Mouse (Mus musculus) myocyte (in vitro differentiated cells): ENCODE results near the gene Ubald2. TPM values are rescaled to one million over a fixed set of nuclear protein-coding genes. Genes with fewer than 3 reads are reported as not detected.

ENCODE experiments used
- H3K27me3 ChIP-seq: one replicate; pipeline ENCODE4 v1.6.1; 2011; ENCODE audit not compliant: control insufficient read depth, insufficient read depth, insufficient read length
- H3K36me3 ChIP-seq: one replicate; pipeline ENCODE4 v1.6.1; 2011; ENCODE audit not compliant: control insufficient read depth, insufficient read depth
- H3K4me2 ChIP-seq: one replicate; pipeline ENCODE4 v1.6.1; 2011; ENCODE audit warnings: low read depth, control low read depth
- H3K4me3 ChIP-seq: one replicate; pipeline ENCODE4 v1.5.1; 2011; ENCODE audit warnings: mild to moderate bottlenecking, control low read depth, moderate library complexity
- H3K79me2 ChIP-seq: one replicate; pipeline ENCODE4 v1.6.1; 2011; ENCODE audit not compliant: control insufficient read depth, insufficient read depth
- H3ac ChIP-seq: one replicate; pipeline ENCODE4 v1.6.1; 2011; ENCODE audit not compliant: control insufficient read depth, insufficient read length
- CEBPB ChIP-seq: IDR thresholded peaks from 2 replicates; pipeline ENCODE4 v1.6.1; 2011; ENCODE audit warnings: mild to moderate bottlenecking, moderate library complexity; ENCODE audit not compliant: poor library complexity, insufficient read depth, severe bottlenecking
- E2F4 ChIP-seq: IDR thresholded peaks from one replicate; pipeline ENCODE4 v1.6.1; 2011; ENCODE audit warnings: mild to moderate bottlenecking, control low read depth, moderate library complexity; ENCODE audit not compliant: insufficient read depth
- MAX ChIP-seq: IDR thresholded peaks from one replicate; pipeline ENCODE4 v1.6.1; 2011; ENCODE audit warnings: low read depth, mild to moderate bottlenecking, control low read depth
- MYOD1 ChIP-seq, 3 experiments: IDR thresholded peaks; one replicate each; pipeline ENCODE4 v1.6.1; 2011; ENCODE audit warnings: control low read depth in 2 of 3, low read depth in 2 of 3, mild to moderate bottlenecking in 2 of 3, moderate library complexity in 1 of 3; ENCODE audit not compliant: insufficient read length in 2 of 3, control insufficient read depth in 1 of 3
- MYOG ChIP-seq, 3 experiments: IDR thresholded peaks; one replicate each; pipeline ENCODE4 v1.6.1; 2011; ENCODE audit warnings: control low read depth in 2 of 3, low read depth in 2 of 3, mild to moderate bottlenecking in 2 of 3; ENCODE audit not compliant: insufficient read length in 2 of 3, control insufficient read depth in 1 of 3, insufficient read depth in 1 of 3
- POLR2A ChIP-seq: IDR thresholded peaks from one replicate; pipeline ENCODE4 v1.6.1; 2011; ENCODE audit warnings: low read depth, mild to moderate bottlenecking, control low read depth, moderate library complexity; ENCODE audit not compliant: insufficient read length
- POLR2AphosphoS2 ChIP-seq: IDR thresholded peaks from one replicate; pipeline ENCODE4 v1.6.1; 2011; ENCODE audit warnings: low read depth, control low read depth; ENCODE audit not compliant: insufficient read length
- REST ChIP-seq: IDR thresholded peaks from one replicate; pipeline ENCODE4 v1.6.1; 2011; ENCODE audit warnings: mild to moderate bottlenecking, control low read depth, moderate library complexity; ENCODE audit not compliant: insufficient read depth, insufficient read length
- SRF ChIP-seq: IDR thresholded peaks from one replicate; pipeline ENCODE4 v1.6.1; 2011; ENCODE audit warnings: low read depth; ENCODE audit not compliant: control insufficient read depth, insufficient read length
- TCF12 ChIP-seq: IDR thresholded peaks from one replicate; pipeline ENCODE4 v1.6.1; 2011; ENCODE audit warnings: mild to moderate bottlenecking, control low read depth; ENCODE audit not compliant: poor library complexity, insufficient read depth, severe bottlenecking
- TCF3 ChIP-seq: IDR thresholded peaks from one replicate; pipeline ENCODE4 v1.6.1; 2011; ENCODE audit warnings: low read depth, control low read depth; ENCODE audit not compliant: insufficient read length
- USF1 ChIP-seq: IDR thresholded peaks from one replicate; pipeline ENCODE4 v1.6.1; 2011; ENCODE audit warnings: low read depth, mild to moderate bottlenecking, control low read depth, moderate library complexity
- polyA plus RNA-seq: library from polyadenylated mRNA; unstranded; fragments of >200 nt; fragmentation: generic; extraction: Trizol; gene quantifications from one replicate; pipeline ENCODE4 v1.2.1, GENCODE M21; 2012; ENCODE audit warnings: missing spikeins

The Ubald2 gene
- polyA plus RNA-seq, 1 experiment = 120 TPM

GRCm38 (mm10) chr11:116478978-116479377 lies 45.1 kb downstream of the Ubald2 start:
- Histone ChIP-seq H3K79me2 (no peaks in the 10 kb centered on the region), H3ac (no peak overlapping the region), H3K27me3 (no peaks in the 10 kb centered on the region), H3K36me3 (peaks cover 53% of the 10 kb centered on the region), H3K4me3 (no peak overlapping the region), H3K4me2 (no peak overlapping the region)
- TF ChIP-seq REST (no peak), E2F4 (no peak), MYOG (IDR thresholded peaks at IDR 0.05; ENCODE audit: control insufficient read depth in 1 of 3, insufficient read depth in 1 of 3, insufficient read length in 2 of 3, low read depth in 2 of 3) (no peak), MAX (no peak)

DNA sequence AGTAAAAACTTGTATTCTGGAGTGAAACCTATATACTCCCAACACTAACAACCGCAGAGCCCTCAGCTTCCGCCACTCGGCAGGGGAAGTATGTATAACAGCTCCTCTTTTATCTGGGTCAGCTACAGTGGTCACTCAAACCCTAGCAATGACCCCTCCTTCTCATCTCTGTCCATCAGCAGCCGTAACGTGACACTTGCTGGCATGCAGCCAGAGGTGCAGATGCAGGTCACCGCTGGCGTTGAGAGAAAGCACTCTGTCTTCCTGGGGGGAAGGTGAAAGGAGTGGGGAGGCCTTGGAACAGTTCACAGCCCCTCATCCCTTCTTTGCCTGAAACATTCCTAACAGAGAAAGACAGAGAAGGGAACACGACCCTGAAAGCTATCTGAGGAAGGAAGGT lies 45.9 kb downstream of the Ubald2 start:
- Histone ChIP-seq H3K27me3 (no peaks in the 10 kb centered on the region), H3K4me2 (no peak overlapping the region), H3ac (no peak overlapping the region), H3K36me3 (peaks cover 50% of the 10 kb centered on the region), H3K4me3 (no peak overlapping the region), H3K79me2 (no peaks in the 10 kb centered on the region)
- TF ChIP-seq USF1 (no peak), MYOD1 (IDR thresholded peaks at IDR 0.05; ENCODE audit: control insufficient read depth in 1 of 3, insufficient read length in 2 of 3, low read depth in 2 of 3) (no peak), TCF12 (no peak), MAX (no peak), POLR2A (no peak), SRF (no peak), CEBPB (no peak), MYOG (IDR thresholded peaks at IDR 0.05; ENCODE audit: control insufficient read depth in 1 of 3, insufficient read depth in 1 of 3, insufficient read length in 2 of 3, low read depth in 2 of 3) (no peak), TCF3 (no peak), REST (no peak), POLR2AphosphoS2 (no peak), E2F4 (no peak)

GRCm38 (mm10) chr11:116480975-116481374 lies 47.1 kb downstream of the Ubald2 start:
- no peak for TF ChIP-seq MAX
- no peak for TF ChIP-seq CEBPB
- TF ChIP-seq TCF3 = no peak
- TF ChIP-seq MYOD1 (IDR thresholded peaks at IDR 0.05; ENCODE audit: control insufficient read depth in 1 of 3, insufficient read length in 2 of 3, low read depth in 2 of 3) = no peak
- no peak for TF ChIP-seq TCF12
- TF ChIP-seq E2F4 = no peak
- no peaks in the 10 kb centered on the region for H3K27me3 ChIP-seq
- H3K79me2 ChIP-seq = no peaks in the 10 kb centered on the region
- no peak overlapping the region for H3K4me2 ChIP-seq
- peaks cover 56% of the 10 kb centered on the region for H3K36me3 ChIP-seq
- no peak overlapping the region for H3K4me3 ChIP-seq
- no peak overlapping the region for H3ac ChIP-seq

DNA sequence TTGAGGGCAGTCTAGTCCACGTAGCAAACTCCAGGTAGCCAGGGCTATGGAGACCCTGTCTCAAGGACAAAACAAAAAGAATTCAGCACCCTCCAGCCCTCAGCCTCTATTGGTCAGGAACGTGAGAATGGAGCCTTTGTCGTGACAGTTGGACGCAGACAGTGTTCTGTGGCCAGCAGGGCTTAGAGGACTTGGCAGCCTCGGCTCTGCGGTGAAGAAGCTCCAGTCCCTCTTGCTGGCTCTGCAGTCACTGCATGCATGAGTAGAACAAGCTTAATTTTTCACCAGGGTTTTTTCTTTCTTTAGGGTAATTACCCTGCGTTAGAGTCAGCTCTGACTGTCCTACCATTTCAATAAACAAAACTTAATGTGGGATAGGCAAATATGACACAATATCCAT lies 47.9 kb downstream of the Ubald2 start:
- Histone ChIP-seq H3K36me3 (peaks cover 54% of the 10 kb centered on the region), H3K27me3 (no peaks in the 10 kb centered on the region), H3K4me2 (no peak overlapping the region), H3ac (no peak overlapping the region), H3K4me3 (no peak overlapping the region), H3K79me2 (no peaks in the 10 kb centered on the region)
- TF ChIP-seq POLR2AphosphoS2 (no peak), MYOD1 (IDR thresholded peaks at IDR 0.05; ENCODE audit: control insufficient read depth in 1 of 3, insufficient read length in 2 of 3, low read depth in 2 of 3) (no peak), MAX (no peak), SRF (no peak), E2F4 (no peak), TCF12 (no peak), REST (no peak), USF1 (no peak), CEBPB (no peak), MYOG (IDR thresholded peaks at IDR 0.05; ENCODE audit: control insufficient read depth in 1 of 3, insufficient read depth in 1 of 3, insufficient read length in 2 of 3, low read depth in 2 of 3) (no peak), TCF3 (no peak), POLR2A (no peak)

- TF ChIP-seq TCF12 = no peak
- TF ChIP-seq E2F4 = no peak
- no peak for TF ChIP-seq REST
- H3K27me3 ChIP-seq = no peaks in the 10 kb centered on the region
- H3K79me2 ChIP-seq = peaks cover 9% of the 10 kb centered on the region
Measured at GRCm38 (mm10) chr11:116484261-116484660, 50.4 kb downstream of the Ubald2 start.

More at GRCm38 (mm10) chr11:116484261-116484660, 50.4 kb downstream of the Ubald2 start:
- peaks cover 33% of the 10 kb centered on the region for H3K36me3 ChIP-seq
- no peak overlapping the region for H3ac ChIP-seq
- H3K4me2 ChIP-seq = no peak overlapping the region
- H3K4me3 ChIP-seq = no peak overlapping the region
